Mouse (Mus musculus): ENCODE results near the gene Gucy1b2.

- TF ChIP-seq CTCF (IDR thresholded peaks at IDR 0.05) = no peak
- no peak for TF ChIP-seq EP300 (IDR thresholded peaks at IDR 0.05)
Measured at GRCm38 (mm10) chr14:62361263-62361980, 94.7 kb downstream of the Gucy1b2 start.

All from lung, postnatal 0 days (tissue).